Mouse (Mus musculus): ENCODE measurements around the gene Ccdc159. TPM values are rescaled to one million over a fixed set of nuclear protein-coding genes. Genes with fewer than 3 reads are reported as not detected.

Gene Ccdc159
- polyA plus RNA-seq, 1 experiment from 2014 or later, result 8.8 TPM

DNA sequence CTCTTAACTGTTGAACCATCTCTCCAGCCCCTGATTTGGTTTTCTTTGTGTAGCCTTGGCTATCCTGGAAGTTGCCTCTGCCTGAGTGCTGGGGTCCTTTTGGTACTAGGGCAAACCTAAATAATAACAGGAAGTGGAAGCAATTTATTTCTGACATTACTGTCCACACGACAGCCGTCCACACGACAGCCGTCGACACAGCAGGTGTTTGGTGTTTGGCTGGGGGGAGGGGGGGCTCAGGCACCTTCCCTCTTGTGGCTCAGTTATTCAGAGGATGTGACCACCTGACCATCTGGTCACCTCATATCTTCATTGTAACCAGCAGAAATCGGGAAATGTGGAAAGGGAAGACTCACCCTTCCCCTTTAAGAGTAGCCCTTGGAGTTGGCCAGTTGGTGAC is 41.6 kb downstream of the Ccdc159 start:
- H3K36me3 ChIP-seq, result no peaks in the 10 kb centered on the region
- no peak for ATAC-seq (ENCODE audit: low FRiP score)
- no peak overlapping the region for H3K27ac ChIP-seq
- H3K27me3 ChIP-seq, result peaks cover 7% of the 10 kb centered on the region; the same call in 1 of the 2 replicates
- no peaks in the 10 kb centered on the region for H3K9me3 ChIP-seq (replicated peaks)
- no peak overlapping the region for H3K9ac ChIP-seq
- no peaks in the 10 kb centered on the region for H3K4me1 ChIP-seq
- 75% methylated on average over 6 of the region's 6 CpGs for whole genome bisulfite sequencing
- no peak overlapping the region for H3K4me3 ChIP-seq
- H3K4me2 ChIP-seq (replicated peaks), result no peak overlapping the region

DNA sequence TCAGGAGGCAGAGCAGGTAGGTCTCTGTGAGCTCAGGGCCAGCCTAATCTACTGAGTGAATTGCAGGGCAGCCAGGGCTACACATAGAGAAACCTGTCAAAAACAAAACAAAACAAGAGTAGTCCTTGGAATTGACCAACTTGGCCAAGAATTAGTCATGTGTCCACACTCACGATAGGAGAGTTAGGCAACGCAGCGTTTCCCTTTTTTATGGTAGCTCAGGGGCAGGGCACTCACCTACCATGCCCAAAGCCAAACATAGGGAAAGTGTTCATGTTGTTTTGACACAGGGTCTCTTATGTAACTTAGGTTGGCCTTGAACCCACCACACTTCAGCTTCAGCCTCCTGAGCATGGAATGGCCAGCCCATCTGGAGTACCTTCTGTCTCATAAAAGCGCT is 42.0 kb downstream of the Ccdc159 start:
- H3K27me3 ChIP-seq, result peaks cover 3% of the 10 kb centered on the region; the same call in 1 of the 2 replicates

GRCm38 (mm10) chr9:21976626-21977175 is 49.4 kb downstream of the Ccdc159 start:
- no peaks in the 10 kb centered on the region for H3K9me3 ChIP-seq (replicated peaks)
- H3K27ac ChIP-seq, result no peak overlapping the region
- H3K4me1 ChIP-seq, result no peaks in the 10 kb centered on the region
- no peaks in the 10 kb centered on the region for H3K27me3 ChIP-seq
- no peak overlapping the region for H3K4me3 ChIP-seq
- H3K4me2 ChIP-seq (replicated peaks), result no peak overlapping the region
- WGBS, result 86% methylated on average over 10 of the region's 10 CpGs
- ATAC-seq (ENCODE audit: low FRiP score), result no peak
- no peaks in the 10 kb centered on the region for H3K36me3 ChIP-seq
- no peak overlapping the region for H3K9ac ChIP-seq

More for the DNA sequence above, 42.0 kb downstream of the Ccdc159 start:
- no peaks in the 10 kb centered on the region for H3K36me3 ChIP-seq
- no peak overlapping the region for H3K27ac ChIP-seq
- no peak for ATAC-seq (ENCODE audit: low FRiP score)
- H3K4me3 ChIP-seq, result no peak overlapping the region
- no peak overlapping the region for H3K4me2 ChIP-seq (replicated peaks)
- no peak overlapping the region for H3K9ac ChIP-seq
- H3K9me3 ChIP-seq (replicated peaks), result no peaks in the 10 kb centered on the region
- no peaks in the 10 kb centered on the region for H3K4me1 ChIP-seq
- WGBS, result 97% methylated on average over 4 of the region's 4 CpGs

DNA sequence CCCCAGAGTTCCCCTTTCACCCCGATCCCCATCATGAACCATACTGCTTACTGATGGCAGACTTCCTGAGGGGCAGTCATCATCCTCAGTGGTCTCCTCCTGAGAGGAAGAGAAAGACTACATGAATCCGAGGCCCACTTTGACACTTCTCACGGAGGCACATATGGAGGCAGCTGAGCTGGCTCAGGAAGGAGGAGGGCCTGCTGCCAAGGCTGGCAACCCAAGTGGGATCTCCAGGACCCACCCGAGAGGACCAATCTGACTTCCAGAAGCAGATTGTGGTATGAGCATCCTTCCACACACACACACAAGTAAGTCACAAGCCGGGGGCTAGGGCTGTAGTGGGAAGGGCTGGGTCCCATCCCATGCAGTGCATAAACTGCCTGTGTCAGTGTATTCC is 50.1 kb downstream of the Ccdc159 start:
- no peak overlapping the region for H3K4me2 ChIP-seq (replicated peaks)
- no peak overlapping the region for H3K27ac ChIP-seq
- no peaks in the 10 kb centered on the region for H3K9me3 ChIP-seq (replicated peaks)
- no peak overlapping the region for H3K9ac ChIP-seq
- 87% methylated on average over 5 of the region's 5 CpGs for WGBS
- H3K36me3 ChIP-seq, result no peaks in the 10 kb centered on the region
- H3K27me3 ChIP-seq, result no peaks in the 10 kb centered on the region
- no peaks in the 10 kb centered on the region for H3K4me1 ChIP-seq
- ATAC-seq (ENCODE audit: low FRiP score), result no peak
- H3K4me3 ChIP-seq, result no peak overlapping the region

DNA sequence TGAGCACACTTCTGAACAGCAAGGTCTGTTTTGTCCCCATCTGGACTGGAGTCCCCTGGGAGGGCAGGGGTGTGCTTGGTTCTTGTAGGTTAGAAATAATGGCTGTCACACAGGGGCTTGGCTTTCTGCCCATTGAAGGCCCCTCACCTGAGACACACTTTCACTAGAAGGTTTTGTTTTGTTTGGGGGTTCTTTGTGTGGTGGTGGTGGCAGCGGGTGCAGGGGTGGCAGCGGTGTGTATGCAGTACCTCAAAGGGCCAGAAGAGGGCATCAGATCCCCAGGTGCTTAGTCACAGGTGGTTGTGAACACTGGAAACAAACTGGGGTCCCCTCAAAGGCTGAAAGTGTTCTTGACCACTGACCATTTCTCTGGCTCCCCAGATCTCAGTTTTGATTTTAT is 50.7 kb downstream of the Ccdc159 start:
- WGBS, result 23% methylated on average over 2 of the region's 2 CpGs
- no peak overlapping the region for H3K4me3 ChIP-seq
- H3K27me3 ChIP-seq, result peaks cover 3% of the 10 kb centered on the region; the same call in 1 of the 2 replicates
- H3K4me2 ChIP-seq (replicated peaks), result no peak overlapping the region
- H3K27ac ChIP-seq, result no peak overlapping the region
- no peaks in the 10 kb centered on the region for H3K9me3 ChIP-seq (replicated peaks)
- H3K4me1 ChIP-seq, result no peaks in the 10 kb centered on the region
- ATAC-seq (ENCODE audit: low FRiP score), result no peak
- H3K36me3 ChIP-seq, result no peaks in the 10 kb centered on the region
- H3K9ac ChIP-seq, result no peak overlapping the region

GRCm38 (mm10) chr9:21978398-21979128 is 51.3 kb downstream of the Ccdc159 start:
- peaks cover 3% of the 10 kb centered on the region; the same call in 1 of the 2 replicates for H3K27me3 ChIP-seq
- H3K9ac ChIP-seq, result no peak overlapping the region
- H3K4me2 ChIP-seq (replicated peaks), result no peak overlapping the region
- 86% methylated on average over 4 of the region's 4 CpGs for WGBS
- no peak for ATAC-seq (ENCODE audit: low FRiP score)
- H3K9me3 ChIP-seq (replicated peaks), result no peaks in the 10 kb centered on the region
- H3K4me1 ChIP-seq, result no peaks in the 10 kb centered on the region
- no peaks in the 10 kb centered on the region for H3K36me3 ChIP-seq
- no peak overlapping the region for H3K27ac ChIP-seq
- H3K4me3 ChIP-seq, result no peak overlapping the region

- Histone ChIP-seq H3K4me1 (peaks cover 12% of the 10 kb centered on the region), H3K4me2 (replicated peaks) (no peak overlapping the region), H3K4me3 (no peak overlapping the region), H3K27ac (no peak overlapping the region), H3K27me3 (peaks cover 49% of the 10 kb centered on the region), H3K9me3 (replicated peaks) (no peaks in the 10 kb centered on the region), H3K9ac (no peak overlapping the region), H3K36me3 (no peaks in the 10 kb centered on the region)
- ATAC-seq (ENCODE audit: low FRiP score), result no peak
- WGBS, result 13% methylated on average over 3 of the region's 3 CpGs
These were observed 56.6 kb downstream of the Ccdc159 start for GRCm38 (mm10) chr9:21983911-21984310.

Other genes starting within 250 kb of the Ccdc159 start
- 32.1 and 33.0 TPM in 2 replicates for gene Ldlr, start 204.0 kb upstream of the Ccdc159 start, polyA plus RNA-seq (2016; fragmentation: Nextera tagmentation; extraction: Ambion mirVana)
- gene Spc24, start 167.2 kb upstream of the Ccdc159 start, polyA plus RNA-seq (2016; fragmentation: Nextera tagmentation; extraction: Ambion mirVana), result 61.6 and 68.2 TPM in 2 replicates
- gene Kank2, start 128.7 kb upstream of the Ccdc159 start, polyA plus RNA-seq (2016; fragmentation: Nextera tagmentation; extraction: Ambion mirVana), result 10.6 and 11.2 TPM in 2 replicates
- 0.26 and 1.1 TPM in 2 replicates for gene Angptl8, start 92.0 kb upstream of the Ccdc159 start, polyA plus RNA-seq (2016; fragmentation: Nextera tagmentation; extraction: Ambion mirVana)
- 21.6 and 24.4 TPM in 2 replicates for gene Dock6, start 74.8 kb upstream of the Ccdc159 start, polyA plus RNA-seq (2016; fragmentation: Nextera tagmentation; extraction: Ambion mirVana)
- 15.5 and 16.3 TPM in 2 replicates for gene Rab3d, start 9.3 kb upstream of the Ccdc159 start, polyA plus RNA-seq (2016; fragmentation: Nextera tagmentation; extraction: Ambion mirVana)
- 37.0 and 37.5 TPM in 2 replicates for gene Tmem205, start 85 bp downstream of the Ccdc159 start, polyA plus RNA-seq (2016; fragmentation: Nextera tagmentation; extraction: Ambion mirVana)
- gene Plppr2, start 9.6 kb downstream of the Ccdc159 start, polyA plus RNA-seq (2016; fragmentation: Nextera tagmentation; extraction: Ambion mirVana), result 48.3 and 54.9 TPM in 2 replicates
- gene Swsap1, start 28.3 kb downstream of the Ccdc159 start, polyA plus RNA-seq (2016; fragmentation: Nextera tagmentation; extraction: Ambion mirVana), result 7.2 and 9.5 TPM in 2 replicates
- 4.3 TPM in 2 replicates for gene Epor, start 36.0 kb downstream of the Ccdc159 start, polyA plus RNA-seq (2016; fragmentation: Nextera tagmentation; extraction: Ambion mirVana)
- 1.9 TPM in 2 replicates for gene Rgl3, start 62.0 kb downstream of the Ccdc159 start, polyA plus RNA-seq (2016; fragmentation: Nextera tagmentation; extraction: Ambion mirVana)
- gene Ccdc151, start 75.2 kb downstream of the Ccdc159 start, polyA plus RNA-seq (2016; fragmentation: Nextera tagmentation; extraction: Ambion mirVana), result 4.1 and 4.7 TPM in 2 replicates
- gene Prkcsh, start 75.3 kb downstream of the Ccdc159 start, polyA plus RNA-seq (2016; fragmentation: Nextera tagmentation; extraction: Ambion mirVana), result 106 and 108 TPM in 2 replicates
- gene Elavl3, start 124.6 kb downstream of the Ccdc159 start, polyA plus RNA-seq (2016; fragmentation: Nextera tagmentation; extraction: Ambion mirVana), result 62.6 and 62.9 TPM in 2 replicates
- not detected in 2 replicates for gene Gm49318, start 143.8 kb downstream of the Ccdc159 start, polyA plus RNA-seq (2016; fragmentation: Nextera tagmentation; extraction: Ambion mirVana)
- 16.4 and 20.4 TPM in 2 replicates for gene Zfp653, start 143.9 kb downstream of the Ccdc159 start, polyA plus RNA-seq (2016; fragmentation: Nextera tagmentation; extraction: Ambion mirVana)
- gene Ecsit, start 158.0 kb downstream of the Ccdc159 start, polyA plus RNA-seq (2016; fragmentation: Nextera tagmentation; extraction: Ambion mirVana), result 37.1 and 40.0 TPM in 2 replicates
- gene Cnn1, start 171.7 kb downstream of the Ccdc159 start, polyA plus RNA-seq (2016; fragmentation: Nextera tagmentation; extraction: Ambion mirVana), result 1.9 and 3.1 TPM in 2 replicates
- gene Elof1, start 189.7 kb downstream of the Ccdc159 start, polyA plus RNA-seq (2016; fragmentation: Nextera tagmentation; extraction: Ambion mirVana), result 161 and 177 TPM in 2 replicates
- gene Acp5, start 208.2 kb downstream of the Ccdc159 start, polyA plus RNA-seq (2016; fragmentation: Nextera tagmentation; extraction: Ambion mirVana), result 8.3 and 9.8 TPM in 2 replicates
- gene Pigyl, start 229.4 kb downstream of the Ccdc159 start, polyA plus RNA-seq (2016; fragmentation: Nextera tagmentation; extraction: Ambion mirVana), result 58.8 and 65.6 TPM in 2 replicates

Measured in hindbrain, embryonic 12.5 days (tissue).